Mouse (Mus musculus): ENCODE data around the gene Ubald1.

Ubald1 gene

GRCm38 (mm10) chr16:4898881-4899280, 18.8 kb upstream of the Ubald1 start:
- DNase-seq: no peak

GRCm38 (mm10) chr16:4897146-4897730, 17.1 kb upstream of the Ubald1 start:
- no peak for DNase-seq

- DNase-seq: no peak
Measured at GRCm38 (mm10) chr16:4896249-4897027, 16.3 kb upstream of the Ubald1 start.

- DNase-seq: no peak
Measured at GRCm38 (mm10) chr16:4894201-4894908, 14.2 kb upstream of the Ubald1 start.

- no peak for DNase-seq
Measured at GRCm38 (mm10) chr16:4892171-4892570, 12.1 kb upstream of the Ubald1 start.

- DNase-seq: no peak
Measured at GRCm38 (mm10) chr16:4890201-4890709, 10.1 kb upstream of the Ubald1 start.

GRCm38 (mm10) chr16:4886690-4887020, 6.5 kb upstream of the Ubald1 start:
- DNase-seq: no peak

- DNase-seq: peak; percentile 87
Measured at GRCm38 (mm10) chr16:4885760-4886689, 5.9 kb upstream of the Ubald1 start, which contains the start of gene Mgrn1. Gene Mgrn1, plus strand, starts transcription at chr16:4886249.

- DNase-seq: no peak
Measured at GRCm38 (mm10) chr16:4884930-4885329, 4.8 kb upstream of the Ubald1 start.

- no peak for DNase-seq
Measured at GRCm38 (mm10) chr16:4881400-4882351, 1.6 kb upstream of the Ubald1 start.

- peak; percentile 88 for DNase-seq
Measured at GRCm38 (mm10) chr16:4879708-4880124, 399 bp downstream of the Ubald1 start.

GRCm38 (mm10) chr16:4879101-4879707, 911 bp downstream of the Ubald1 start:
- peak; percentile 58 for DNase-seq

GRCm38 (mm10) chr16:4878192-4878885, 1.8 kb downstream of the Ubald1 start:
- no peak for DNase-seq

GRCm38 (mm10) chr16:4877701-4878100, 2.4 kb downstream of the Ubald1 start:
- DNase-seq: no peak

- DNase-seq: no peak
Measured at GRCm38 (mm10) chr16:4877195-4877594, 2.9 kb downstream of the Ubald1 start.

GRCm38 (mm10) chr16:4876033-4876680, 4.0 kb downstream of the Ubald1 start:
- DNase-seq: peak; percentile 55

GRCm38 (mm10) chr16:4875198-4876032, 4.7 kb downstream of the Ubald1 start:
- DNase-seq: peak; percentile 31

GRCm38 (mm10) chr16:4871926-4872325, 8.2 kb downstream of the Ubald1 start:
- no peak for DNase-seq

GRCm38 (mm10) chr16:4870490-4870889, 9.6 kb downstream of the Ubald1 start:
- no peak for DNase-seq
